Mouse (Mus musculus): ENCODE measurements at regions not wholly inside any gene's neighbourhood (a gene's known extent, or its start where the extent isn't known, plus 50 kb on each side); places are given as distances from the start of the nearest gene placed in this dataset.

GRCm38 (mm10) chr1:128782286-128782685, 190.2 kb upstream of the Cxcr4 start:
- no peak for DNase-seq (ENCODE audit: low spot score in 2 of 2)

GRCm38 (mm10) chr1:128781871-128782270, 189.8 kb upstream of the Cxcr4 start:
- DNase-seq (ENCODE audit: low spot score in 2 of 2), result no peak

- DNase-seq (ENCODE audit: low spot score in 2 of 2), result no peak
Measured at GRCm38 (mm10) chr1:128781311-128781710, 189.2 kb upstream of the Cxcr4 start.

GRCm38 (mm10) chr1:128779586-128780158, 187.6 kb upstream of the Cxcr4 start:
- no peak for DNase-seq (ENCODE audit: low spot score in 2 of 2)

GRCm38 (mm10) chr1:128772440-128772839, 180.3 kb upstream of the Cxcr4 start:
- no peak for DNase-seq (ENCODE audit: low spot score in 2 of 2)

GRCm38 (mm10) chr1:128770786-128771185, 178.7 kb upstream of the Cxcr4 start:
- DNase-seq (ENCODE audit: low spot score in 2 of 2), result no peak

GRCm38 (mm10) chr1:128767991-128768390, 175.9 kb upstream of the Cxcr4 start:
- no peak for DNase-seq (ENCODE audit: low spot score in 2 of 2)

- DNase-seq (ENCODE audit: low spot score in 2 of 2), result no peak
Measured at GRCm38 (mm10) chr1:128767415-128767814, 175.3 kb upstream of the Cxcr4 start.

- DNase-seq (ENCODE audit: low spot score in 2 of 2), result no peak
Measured at GRCm38 (mm10) chr1:128766894-128767268, 174.8 kb upstream of the Cxcr4 start.

- no peak for DNase-seq (ENCODE audit: low spot score in 2 of 2)
Measured at GRCm38 (mm10) chr1:128766193-128766893, 174.2 kb upstream of the Cxcr4 start.

- DNase-seq (ENCODE audit: low spot score in 2 of 2), result no peak
Measured at GRCm38 (mm10) chr1:128765626-128766025, 173.5 kb upstream of the Cxcr4 start.

- no peak for DNase-seq (ENCODE audit: low spot score in 2 of 2)
Measured at GRCm38 (mm10) chr1:128765142-128765541, 173.0 kb upstream of the Cxcr4 start.

- DNase-seq (ENCODE audit: low spot score in 2 of 2), result no peak
Measured at GRCm38 (mm10) chr1:128762854-128763253, 170.8 kb upstream of the Cxcr4 start.

- no peak for DNase-seq (ENCODE audit: low spot score in 2 of 2)
Measured at GRCm38 (mm10) chr1:128762076-128762475, 170.0 kb upstream of the Cxcr4 start.

- DNase-seq (ENCODE audit: low spot score in 2 of 2), result no peak
Measured at GRCm38 (mm10) chr1:128758802-128759481, 166.8 kb upstream of the Cxcr4 start.

GRCm38 (mm10) chr1:128758294-128758801, 166.3 kb upstream of the Cxcr4 start:
- DNase-seq (ENCODE audit: low spot score in 2 of 2), result no peak

- DNase-seq (ENCODE audit: low spot score in 2 of 2), result no peak
Measured at GRCm38 (mm10) chr1:128753427-128754012, 161.4 kb upstream of the Cxcr4 start.

- no peak for DNase-seq (ENCODE audit: low spot score in 2 of 2)
Measured at GRCm38 (mm10) chr1:128749437-128749994, 157.4 kb upstream of the Cxcr4 start.

- no peak for DNase-seq (ENCODE audit: low spot score in 2 of 2)
Measured at GRCm38 (mm10) chr1:128747196-128747790, 155.2 kb upstream of the Cxcr4 start.

- DNase-seq (ENCODE audit: low spot score in 2 of 2), result no peak
Measured at GRCm38 (mm10) chr1:128746461-128747009, 154.4 kb upstream of the Cxcr4 start.

GRCm38 (mm10) chr1:128740616-128741015, 148.5 kb upstream of the Cxcr4 start:
- DNase-seq (ENCODE audit: low spot score in 2 of 2), result no peak
